8 mouse cellular contexts compared by ENCODE assay signal in genomic region chr2:5112785-5113291, GRCm38 (mm10). TPM values are rescaled to one million over a fixed set of nuclear protein-coding genes. Genes with fewer than 3 reads are reported as not detected.
A peak's percentile ranks its signal among the peaks of the same experiment; 100 is the strongest.
DNase-seq lines count a peak whose midpoint lies in the region; ATAC-seq and TF ChIP-seq lines count a peak whose summit lies in the region.
"Had no signal": no experiment of that assay in that cellular context is flagged by ENCODE, and none has a peak within 500 bp of the region (broad histone marks: within the 10 kb centered on the region; RNA-seq: fewer than 3 reads in every experiment).

No protein-coding gene starts in this region.

- H3K36me3 ChIP-seq in forebrain, embryonic 12.5 days (replicated peaks): no peaks in the 10 kb centered on the region
- H3K36me3 ChIP-seq in midbrain, embryonic 14.5 days (ENCODE audit: control insufficient read depth, insufficient read depth, low read length): no peaks in the 10 kb centered on the region

- H3K9ac ChIP-seq in forebrain, embryonic 12.5 days: no peak overlapping the region
- H3K9ac ChIP-seq in midbrain, embryonic 14.5 days (replicated peaks; ENCODE audit: low read length): peak overlapping the region; percentile 37; the same call in 1 of the 2 replicates

- H3K9me3 ChIP-seq in forebrain, embryonic 12.5 days: peaks cover 1% of the 10 kb centered on the region; the same call in 1 of the 2 replicates
- H3K9me3 ChIP-seq in midbrain, embryonic 14.5 days (ENCODE audit: control insufficient read depth, low read length): no peaks in the 10 kb centered on the region

- H3K4me1 ChIP-seq in forebrain, embryonic 12.5 days: peaks cover 33% of the 10 kb centered on the region
- H3K4me1 ChIP-seq in midbrain, embryonic 14.5 days (ENCODE audit: control insufficient read depth, insufficient read depth, low read length): peaks cover 20% of the 10 kb centered on the region

- 24% methylated on average over 8 of the region's 8 CpGs for WGBS in forebrain, embryonic 12.5 days
- WGBS in midbrain, embryonic 14.5 days: 3% methylated on average over 8 of the region's 8 CpGs

- H3K27ac ChIP-seq in layer of hippocampus, adult 2 months: 0 out of 2 replicates have a peak overlapping the region, but pooled peaks have one; percentile 0
- peak overlapping the region; percentile 63; the same call in 1 of the 2 replicates for H3K27ac ChIP-seq in forebrain, embryonic 12.5 days
- peak overlapping the region; percentile 54 for H3K27ac ChIP-seq in midbrain, embryonic 14.5 days (replicated peaks; ENCODE audit: low read depth, low read length)

- no peak overlapping the region for H3K4me3 ChIP-seq in layer of hippocampus, adult 2 months
- no peak overlapping the region for H3K4me3 ChIP-seq in forebrain, embryonic 12.5 days (replicated peaks)
- no peak overlapping the region for H3K4me3 ChIP-seq in midbrain, embryonic 14.5 days (replicated peaks; ENCODE audit: low read depth, low read length)

- ATAC-seq in forebrain, embryonic 12.5 days (ENCODE audit: low FRiP score): no peak
- ATAC-seq in midbrain, embryonic 14.5 days (ENCODE audit: low FRiP score, low TSS enrichment): peak; percentile 53

- H3K27me3 ChIP-seq in forebrain, embryonic 12.5 days: no peaks in the 10 kb centered on the region
- no peaks in the 10 kb centered on the region for H3K27me3 ChIP-seq in midbrain, embryonic 14.5 days (ENCODE audit: control insufficient read depth, insufficient read depth, low read length)

- TF ChIP-seq CTCF in layer of hippocampus, adult 2 months (conservative IDR thresholded peaks at IDR 0.05): no peak

- H3K4me2 ChIP-seq in forebrain, embryonic 12.5 days: no peak overlapping the region
- 0 out of 2 replicates have a peak overlapping the region, but pooled peaks have one; percentile 5 for H3K4me2 ChIP-seq in midbrain, embryonic 14.5 days (ENCODE audit: low read length)

- DNase-seq in layer of hippocampus, adult 2 months (ENCODE audit: low spot score in 2 of 2): no peak
- no peak for DNase-seq in layer of hippocampus, adult 8-10 months (ENCODE audit: low spot score in 2 of 2)
- DNase-seq in ZHBTc4 (ENCODE audit: low read depth, low spot score): peak; percentile 23
- DNase-seq in midbrain, embryonic 14.5 days: peak; percentile 70
- DNase-seq in gastrocnemius, postnatal 4 days (ENCODE audit: low spot score in 2 of 2): no peak
- DNase-seq in adrenal gland, adult 8-10 months: no peak
- DNase-seq: kidney, adult 9 months had no signal

RNA-seq across cellular contexts. Expression of gene Ccdc3, which starts 24.7 kb away (rescaled TPM):
- total RNA-seq in layer of hippocampus, adult 2 months (2021): 10 to 100 TPM; 10.0 to 12.6 TPM
- total RNA-seq in layer of hippocampus, adult 8-10 months (2022): 10 to 100 TPM; 11.1 to 13.7 (median 12.0) TPM
- 2.9 and 4.0 TPM in 2 replicates for polyA plus RNA-seq in forebrain, embryonic 12.5 days (2016; fragmentation: Nextera tagmentation; extraction: Ambion mirVana)
- 5.0 and 7.8 TPM in 2 replicates for polyA plus RNA-seq in midbrain, embryonic 14.5 days (2014; fragmentation: Nextera tagmentation; extraction: Ambion mirVana)
- total RNA-seq in gastrocnemius, postnatal 4 days (2021): 10 to 100 TPM; 10.8 to 11.0 TPM
- total RNA-seq in adrenal gland, adult 8-10 months (2022): 10 to 100 TPM in 2 of 4 experiments, 1 to 10 TPM in 2; 7.9 to 30.5 (median 11.8) TPM

RNA-seq across cellular contexts. Expression of gene Optn, which starts 49.0 kb away (rescaled TPM):
- 10 to 100 TPM; 13.5 to 14.1 TPM for total RNA-seq in layer of hippocampus, adult 2 months (2021)
- 10 to 100 TPM; 17.5 to 20.8 (median 18.7) TPM for total RNA-seq in layer of hippocampus, adult 8-10 months (2022)
- 2.5 and 3.3 TPM in 2 replicates for polyA plus RNA-seq in forebrain, embryonic 12.5 days (2016; fragmentation: Nextera tagmentation; extraction: Ambion mirVana)
- 12.1 and 13.6 TPM in 2 replicates for polyA plus RNA-seq in midbrain, embryonic 14.5 days (2014; fragmentation: Nextera tagmentation; extraction: Ambion mirVana)
- 10 to 100 TPM; 11.4 to 12.3 TPM for total RNA-seq in gastrocnemius, postnatal 4 days (2021)
- 100 to 1,000 TPM in 2 of 4 experiments, 10 to 100 TPM in 2; 75.5 to 187 (median 117) TPM for total RNA-seq in adrenal gland, adult 8-10 months (2022)

Comparison
In these comparisons a context has a peak if more than half of its experiments do, and no peak if none do; other contexts are left out.
1. DNase-seq: peak in ZHBTc4 (single experiment) and midbrain, embryonic 14.5 days (single experiment); none in layer of hippocampus, adult 2 months (0 of 2), layer of hippocampus, adult 8-10 months (0 of 2), gastrocnemius, postnatal 4 days (0 of 2) and adrenal gland, adult 8-10 months (single experiment).
2. H3K27ac ChIP-seq: peak in every context shown above with its lines; median percentile 63 in forebrain, embryonic 12.5 days; 54 in midbrain, embryonic 14.5 days; 0 in layer of hippocampus, adult 2 months.